Mouse (Mus musculus): ENCODE measurements at regions not wholly inside any gene's neighbourhood (a gene's known extent, or its start where the extent isn't known, plus 50 kb on each side); places are given as distances from the start of the nearest gene placed in this dataset.
A peak's percentile ranks its signal among the peaks of the same experiment; 100 is the strongest.

GRCm38 (mm10) chr12:70714281-70714679 is 111.0 kb upstream of the Frmd6 start:
- peak; percentile 35 for DNase-seq (ENCODE audit: low read depth)

- peak; percentile 40 for DNase-seq (ENCODE audit: low read depth)
These were observed 109.5 kb upstream of the Frmd6 start for GRCm38 (mm10) chr12:70715836-70716235.

- no peak for DNase-seq (ENCODE audit: low read depth)
These were observed 106.7 kb upstream of the Frmd6 start for GRCm38 (mm10) chr12:70718602-70719001.

GRCm38 (mm10) chr12:70719255-70719654 is 106.1 kb upstream of the Frmd6 start:
- DNase-seq (ENCODE audit: low read depth) = no peak

GRCm38 (mm10) chr12:70720178-70720894 is 105.0 kb upstream of the Frmd6 start:
- no peak for DNase-seq (ENCODE audit: low read depth)

GRCm38 (mm10) chr12:70725326-70725725 is 100.0 kb upstream of the Frmd6 start:
- DNase-seq (ENCODE audit: low read depth) = no peak

- no peak for DNase-seq (ENCODE audit: low read depth)
These were observed 97.6 kb upstream of the Frmd6 start for GRCm38 (mm10) chr12:70727496-70728259.

- DNase-seq (ENCODE audit: low read depth) = no peak
These were observed 96.9 kb upstream of the Frmd6 start for GRCm38 (mm10) chr12:70728407-70728806.

GRCm38 (mm10) chr12:70729961-70730360 is 95.4 kb upstream of the Frmd6 start:
- DNase-seq (ENCODE audit: low read depth) = no peak

GRCm38 (mm10) chr12:70731498-70731897 is 93.8 kb upstream of the Frmd6 start:
- DNase-seq (ENCODE audit: low read depth) = no peak

GRCm38 (mm10) chr12:70732591-70732990 is 92.7 kb upstream of the Frmd6 start:
- DNase-seq (ENCODE audit: low read depth) = no peak

GRCm38 (mm10) chr12:70738554-70738953 is 86.8 kb upstream of the Frmd6 start:
- no peak for DNase-seq (ENCODE audit: low read depth)

- DNase-seq (ENCODE audit: low read depth) = no peak
These were observed 86.0 kb upstream of the Frmd6 start for GRCm38 (mm10) chr12:70739316-70739715.

- DNase-seq (ENCODE audit: low read depth) = no peak
These were observed 85.5 kb upstream of the Frmd6 start for GRCm38 (mm10) chr12:70739766-70740165.

- no peak for DNase-seq (ENCODE audit: low read depth)
These were observed 82.5 kb upstream of the Frmd6 start for GRCm38 (mm10) chr12:70742836-70743235.

- DNase-seq (ENCODE audit: low read depth) = no peak
These were observed 79.6 kb upstream of the Frmd6 start for GRCm38 (mm10) chr12:70745681-70746080.

GRCm38 (mm10) chr12:70749651-70750050 is 75.7 kb upstream of the Frmd6 start:
- no peak for DNase-seq (ENCODE audit: low read depth)

- DNase-seq (ENCODE audit: low read depth) = no peak
These were observed 74.4 kb upstream of the Frmd6 start for GRCm38 (mm10) chr12:70750651-70751578.

GRCm38 (mm10) chr12:70752266-70752910 is 72.9 kb upstream of the Frmd6 start:
- DNase-seq (ENCODE audit: low read depth) = no peak

GRCm38 (mm10) chr12:70752911-70753290 is 72.4 kb upstream of the Frmd6 start:
- no peak for DNase-seq (ENCODE audit: low read depth)

GRCm38 (mm10) chr12:70753458-70753857 is 71.9 kb upstream of the Frmd6 start:
- DNase-seq (ENCODE audit: low read depth) = no peak

- no peak for DNase-seq (ENCODE audit: low read depth)
These were observed 67.2 kb upstream of the Frmd6 start for GRCm38 (mm10) chr12:70758080-70758479.

Data from induced T-regulatory cell, adult 2 months (primary cell).